Mouse (Mus musculus) forebrain, embryonic 14.5 days (tissue): ENCODE results near the gene Msmb. TPM values are rescaled to one million over a fixed set of nuclear protein-coding genes. Genes with fewer than 3 reads are reported as not detected.
"Not testable (repeated sequence)": the region's sequence is repeated elsewhere in the genome, so short reads cannot be mapped to it uniquely, and the experiment has no call there.

Experiments
- ATAC-seq: fragments of 200-750 bp; cut with Nextera tagmentation; 2 replicates; pipeline ENCODE4 v1.8.0; 2017; ENCODE audit warnings: mild to moderate bottlenecking, moderate library complexity
- DNase-seq: peaks from one replicate; pipeline ENCODE4 v3.0.0-alpha.2; 2015; ENCODE audit warnings: low spot score
- H3K27ac ChIP-seq: fragments of 300-500 bp; sonication (generic); 2 replicates; pipeline ENCODE4 v1.5.1; 2014; ENCODE audit warnings: low read depth, mild to moderate bottlenecking, control low read depth, low read length, moderate library complexity
- H3K27me3 ChIP-seq: fragments of 300-500 bp; sonication (generic); replicated peaks from 2 replicates; pipeline ENCODE4 v1.6.1; 2014; ENCODE audit warnings: low read length, control low read depth, mixed read lengths; ENCODE audit not compliant: control insufficient read depth, insufficient read depth
- H3K36me3 ChIP-seq: fragments of 300-500 bp; sonication (generic); 2 replicates; pipeline ENCODE4 v1.6.1; 2014; ENCODE audit warnings: low read length, control low read depth; ENCODE audit not compliant: control insufficient read depth, insufficient read depth
- H3K4me1 ChIP-seq: fragments of 300-500 bp; sonication (generic); 2 replicates; pipeline ENCODE4 v1.6.1; 2014; ENCODE audit warnings: antibody characterized with exemption, low read length, control low read depth; ENCODE audit not compliant: control insufficient read depth, insufficient read depth
- H3K4me2 ChIP-seq: fragments of 300-500 bp; sonication (generic); 2 replicates; pipeline ENCODE4 v1.6.1; 2014; ENCODE audit warnings: mild to moderate bottlenecking, control low read depth, low read length
- H3K4me3 ChIP-seq: fragments of 300-500 bp; sonication (generic); 2 replicates; pipeline ENCODE4 v1.5.1; 2014; ENCODE audit warnings: low read depth, low read length, control low read depth
- H3K9ac ChIP-seq: fragments of 300-500 bp; sonication (generic); 2 replicates; pipeline ENCODE4 v1.6.1; 2014; ENCODE audit warnings: mild to moderate bottlenecking, low read length, control low read depth, moderate library complexity
- H3K9me3 ChIP-seq: fragments of 300-500 bp; sonication (generic); replicated peaks from 2 replicates; pipeline ENCODE4 v1.6.1; 2016; ENCODE audit warnings: low read length, control low read depth, mixed read lengths; ENCODE audit not compliant: control insufficient read depth
- WGBS: fragments of 180-500 bp; shearing (Covaris S2); extraction: QIAGEN DNeasy Blood & Tissue Kit; methylation state at CpG from one replicate; pipeline ENCODE4 v1.1.7; 2014; 5-methylcytosine and 5-hydroxymethylcytosine counted together
- polyA plus RNA-seq: library from polyadenylated mRNA; unstranded; fragments of >200 nt; fragmentation: Nextera tagmentation; extraction: Ambion mirVana; gene quantifications from 2 replicates; pipeline ENCODE4 v1.2.1, GENCODE M21; 2014

Gene Msmb
- polyA plus RNA-seq, 1 experiment from 2014 or later = not detected

- H3K4me3 ChIP-seq, H3K27me3 ChIP-seq, H3K36me3 ChIP-seq, DNase-seq, H3K27ac ChIP-seq, H3K4me2 ChIP-seq, ATAC-seq, H3K9ac ChIP-seq, H3K9me3 ChIP-seq, H3K4me1 ChIP-seq: not testable (repeated sequence)
- 82% methylated on average over 3 of the region's 3 CpGs for WGBS
Observed at GRCm38 (mm10) chr14:32136467-32136866, 5.4 kb upstream of the Msmb start.

- H3K4me2 ChIP-seq = no peak overlapping the region
- H3K36me3 ChIP-seq = no peaks in the 10 kb centered on the region
- no peak overlapping the region for H3K4me3 ChIP-seq
- no peaks in the 10 kb centered on the region for H3K4me1 ChIP-seq
- WGBS = 80% methylated on average over 5 of the region's 5 CpGs
- ATAC-seq (no peak), DNase-seq (no peak)
- H3K27me3 ChIP-seq = no peaks in the 10 kb centered on the region
- H3K9me3 ChIP-seq = no peaks in the 10 kb centered on the region
- H3K27ac ChIP-seq = no peak overlapping the region
- H3K9ac ChIP-seq = no peak overlapping the region
Observed at GRCm38 (mm10) chr14:32140359-32140965, 1.4 kb upstream of the Msmb start.

GRCm38 (mm10) chr14:32144734-32145133 is 2.9 kb downstream of the Msmb start:
- no peak overlapping the region for H3K4me2 ChIP-seq
- DNase-seq = no peak
- no peaks in the 10 kb centered on the region for H3K4me1 ChIP-seq
- H3K4me3 ChIP-seq = no peak overlapping the region
- peaks cover 7% of the 10 kb centered on the region; the same call in 1 of the 2 replicates for H3K9me3 ChIP-seq
- ATAC-seq = no peak
- H3K27me3 ChIP-seq = no peaks in the 10 kb centered on the region
- H3K9ac ChIP-seq = no peak overlapping the region
- no peak overlapping the region for H3K27ac ChIP-seq
- no peaks in the 10 kb centered on the region for H3K36me3 ChIP-seq

DNA sequence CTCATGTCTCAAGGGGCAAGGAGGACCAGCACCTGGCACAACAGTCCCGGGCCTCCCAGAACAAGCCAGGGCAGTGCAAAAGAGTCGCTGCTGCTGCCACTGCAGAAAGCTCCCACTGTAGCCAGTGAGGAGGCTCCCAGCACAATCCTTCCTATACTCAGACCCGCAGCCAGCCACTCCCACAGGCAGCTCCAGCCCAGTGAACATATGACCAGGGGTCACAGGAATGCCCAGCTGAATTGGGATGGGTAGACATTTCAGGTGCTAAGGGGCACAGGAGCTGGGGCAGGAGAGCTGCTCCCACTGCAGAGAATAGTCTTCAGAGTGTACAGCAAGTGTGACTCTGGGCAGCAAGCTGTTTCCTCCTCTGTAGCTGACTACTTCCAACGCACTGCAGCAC is 3.6 kb downstream of the Msmb start:
- H3K4me1 ChIP-seq = no peaks in the 10 kb centered on the region
- ATAC-seq = no peak
- 70% methylated on average over 4 of the region's 4 CpGs for WGBS

DNA sequence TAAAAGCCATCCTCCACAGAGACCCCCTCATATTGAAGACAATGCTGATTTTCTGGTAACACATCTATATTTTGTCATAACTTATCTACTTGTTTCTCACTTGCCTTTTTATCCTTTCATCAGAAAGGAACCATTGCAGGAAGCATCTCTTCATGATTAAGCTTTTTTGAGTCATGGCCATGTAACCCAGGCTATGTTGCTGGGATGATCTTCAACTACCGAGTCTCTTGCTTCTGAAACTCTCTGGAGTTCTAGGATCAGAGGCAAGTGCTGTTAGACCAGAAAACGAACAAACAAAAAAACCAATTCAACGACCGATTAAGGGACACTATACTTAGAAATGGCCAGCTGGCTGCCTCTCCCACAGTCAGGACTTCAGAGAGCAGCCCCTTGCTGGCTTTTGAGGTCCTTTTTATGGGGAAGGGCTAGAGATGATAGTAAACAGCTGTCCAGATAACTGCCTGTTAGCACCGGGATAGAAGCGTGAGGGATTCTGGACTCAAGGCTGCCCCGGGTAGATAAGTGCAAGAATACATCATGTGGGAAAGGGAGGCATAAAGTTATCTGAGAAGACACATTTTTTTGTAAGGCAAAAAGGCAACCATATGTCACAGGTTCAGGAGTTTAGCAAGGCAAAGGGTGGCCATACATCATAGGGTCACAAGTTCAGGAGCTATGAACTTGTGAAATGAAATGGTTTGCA is 4.1 kb downstream of the Msmb start:
- DNase-seq (no peak), ATAC-seq (no peak)
- H3K9me3 ChIP-seq = peaks cover 7% of the 10 kb centered on the region; the same call in 1 of the 2 replicates
- no peaks in the 10 kb centered on the region for H3K36me3 ChIP-seq
- 86% methylated on average over 7 of the region's 7 CpGs for WGBS
- H3K4me1 ChIP-seq = no peaks in the 10 kb centered on the region
- no peak overlapping the region for H3K4me2 ChIP-seq
- no peak overlapping the region for H3K4me3 ChIP-seq
- no peak overlapping the region for H3K27ac ChIP-seq
- H3K27me3 ChIP-seq = no peaks in the 10 kb centered on the region
- H3K9ac ChIP-seq = no peak overlapping the region

More for the DNA sequence above, 3.6 kb downstream of the Msmb start:
- Histone ChIP-seq H3K9me3 (peaks cover 7% of the 10 kb centered on the region; the same call in 1 of the 2 replicates), H3K4me2 (no peak overlapping the region), H3K9ac (no peak overlapping the region), H3K27me3 (no peaks in the 10 kb centered on the region), H3K36me3 (no peaks in the 10 kb centered on the region), H3K4me3 (no peak overlapping the region), H3K27ac (no peak overlapping the region)
- no peak for DNase-seq

- Histone ChIP-seq H3K4me3 (no peak overlapping the region), H3K27me3 (no peaks in the 10 kb centered on the region), H3K36me3 (no peaks in the 10 kb centered on the region), H3K27ac (no peak overlapping the region), H3K4me2 (no peak overlapping the region), H3K9ac (no peak overlapping the region), H3K9me3 (peaks cover 7% of the 10 kb centered on the region; the same call in 1 of the 2 replicates), H3K4me1 (no peaks in the 10 kb centered on the region)
- DNase-seq = no peak
- no peak for ATAC-seq
- 75% methylated on average over 2 of the region's 2 CpGs for WGBS
Observed at GRCm38 (mm10) chr14:32146578-32146977, 4.8 kb downstream of the Msmb start.

GRCm38 (mm10) chr14:32150872-32151271 is 9.0 kb downstream of the Msmb start:
- 92% methylated on average over 2 of the region's 2 CpGs for WGBS

DNA sequence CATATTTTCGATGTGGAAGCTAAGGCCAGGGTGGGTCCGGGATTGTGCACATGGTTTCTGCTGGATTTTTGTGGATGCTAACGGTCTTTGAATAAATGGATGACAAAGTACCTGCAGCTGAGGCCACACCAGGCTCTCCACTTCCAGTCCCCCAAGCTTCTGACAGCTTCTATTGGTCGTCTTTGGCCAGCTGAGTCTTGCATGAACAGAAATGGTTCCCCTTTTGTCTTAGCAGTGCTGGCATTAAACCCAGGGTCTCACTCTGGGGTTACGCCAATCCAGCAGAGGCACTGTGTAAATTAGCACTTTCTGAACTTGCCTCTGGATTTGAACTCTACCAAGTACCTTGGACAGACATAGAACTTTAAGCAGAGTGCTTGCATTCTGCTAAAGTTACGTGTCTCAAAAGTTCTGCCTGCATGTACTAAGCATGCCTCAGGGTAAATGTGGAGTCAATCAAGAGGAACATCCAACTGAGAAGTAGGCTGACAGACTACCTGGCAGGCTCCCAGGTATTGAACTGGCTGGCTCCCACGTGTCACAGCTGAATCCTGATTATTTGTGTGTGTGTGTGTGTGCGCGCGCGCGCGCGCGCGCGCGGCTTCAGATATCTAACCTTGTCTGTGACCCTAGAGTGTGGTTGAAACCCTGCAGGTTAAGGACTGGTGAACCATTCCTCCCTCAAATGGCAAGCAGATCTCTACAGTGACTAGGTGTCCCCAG is 10.6 kb downstream of the Msmb start:
- Histone ChIP-seq H3K4me2 (no peak overlapping the region), H3K36me3 (no peaks in the 10 kb centered on the region), H3K27ac (no peak overlapping the region), H3K4me3 (no peak overlapping the region), H3K9me3 (peaks cover 7% of the 10 kb centered on the region; the same call in 1 of the 2 replicates), H3K4me1 (no peaks in the 10 kb centered on the region), H3K27me3 (no peaks in the 10 kb centered on the region), H3K9ac (no peak overlapping the region)
- WGBS = 89% methylated on average over 18 of the region's 18 CpGs
- ATAC-seq (no peak), DNase-seq (no peak)

More at GRCm38 (mm10) chr14:32150872-32151271, 9.0 kb downstream of the Msmb start:
- no peak overlapping the region for H3K4me3 ChIP-seq
- no peaks in the 10 kb centered on the region for H3K4me1 ChIP-seq
- H3K9me3 ChIP-seq = peaks cover 7% of the 10 kb centered on the region; the same call in 1 of the 2 replicates
- H3K27ac ChIP-seq = no peak overlapping the region
- DNase-seq = no peak
- no peaks in the 10 kb centered on the region for H3K36me3 ChIP-seq
- H3K27me3 ChIP-seq = no peaks in the 10 kb centered on the region
- H3K9ac ChIP-seq = no peak overlapping the region
- no peak for ATAC-seq
- no peak overlapping the region for H3K4me2 ChIP-seq

DNA sequence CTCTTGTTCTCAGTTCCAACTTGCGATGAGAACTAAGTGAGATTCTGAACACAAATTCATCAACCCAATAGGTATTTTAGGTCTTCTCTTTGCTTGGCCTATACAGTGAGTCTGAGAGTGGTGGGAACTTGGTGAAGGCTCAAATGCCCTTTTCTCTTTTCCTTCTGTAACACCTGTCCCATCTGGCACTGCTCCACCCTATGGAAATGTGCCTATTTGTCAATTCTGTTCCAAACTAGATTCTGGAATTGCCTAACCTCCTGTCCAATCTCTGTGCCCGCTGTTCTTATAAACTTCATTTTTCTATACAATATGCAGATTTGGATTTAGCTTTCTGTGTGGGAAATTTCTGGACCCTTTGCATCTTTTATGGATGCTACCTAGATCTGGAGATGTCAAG is 11.3 kb downstream of the Msmb start:
- WGBS = 96% methylated on average over 2 of the region's 2 CpGs
- H3K27ac ChIP-seq = no peak overlapping the region
- no peak overlapping the region for H3K4me2 ChIP-seq
- ATAC-seq = no peak
- 0 out of 2 replicates have a peak, but pooled peaks cover 2% of the 10 kb centered on the region for H3K9me3 ChIP-seq
- H3K9ac ChIP-seq = no peak overlapping the region
- no peak overlapping the region for H3K4me3 ChIP-seq
- no peaks in the 10 kb centered on the region for H3K4me1 ChIP-seq
- H3K27me3 ChIP-seq = no peaks in the 10 kb centered on the region
- no peak for DNase-seq
- no peaks in the 10 kb centered on the region for H3K36me3 ChIP-seq
